Mouse (Mus musculus): Measurements from ENCODE around the gene Baiap2l1. TPM values are rescaled to one million over a fixed set of nuclear protein-coding genes. Genes with fewer than 3 reads are reported as not detected.

Baiap2l1 gene
- polyA plus RNA-seq, 1 experiment from 2014 or later = 3.2 TPM

GRCm38 (mm10) chr5:144218061-144218460, 139.9 kb downstream of the Baiap2l1 start:
- H3K27me3 ChIP-seq (ENCODE audit: control insufficient read depth, insufficient read depth, low read length) = no peaks in the 10 kb centered on the region
- WGBS = 93% methylated on average over 7 of the region's 7 CpGs
- peaks cover 5% of the 10 kb centered on the region for H3K4me1 ChIP-seq (replicated peaks; ENCODE audit: control insufficient read depth, insufficient read depth, low read length)
- ATAC-seq (ENCODE audit: low FRiP score) (no peak), DNase-seq (ENCODE audit: low spot score) (no peak)
- no peak overlapping the region for H3K9ac ChIP-seq (ENCODE audit: low read depth, low read length)
- no peak overlapping the region for H3K4me3 ChIP-seq (ENCODE audit: low read depth, low read length)
- no peak overlapping the region for H3K27ac ChIP-seq (ENCODE audit: low read depth, low read length)
- no peaks in the 10 kb centered on the region for H3K36me3 ChIP-seq (ENCODE audit: control insufficient read depth, insufficient read depth, low read length)
- H3K9me3 ChIP-seq (ENCODE audit: control insufficient read depth, low read length) = no peaks in the 10 kb centered on the region
- no peak overlapping the region for H3K4me2 ChIP-seq (replicated peaks; ENCODE audit: low read depth, low read length)

GRCm38 (mm10) chr5:144215992-144216391, 141.9 kb downstream of the Baiap2l1 start:
- Histone ChIP-seq H3K4me1 (replicated peaks; ENCODE audit: control insufficient read depth, insufficient read depth, low read length) (no peaks in the 10 kb centered on the region), H3K4me2 (replicated peaks; ENCODE audit: low read depth, low read length) (no peak overlapping the region), H3K9ac (ENCODE audit: low read depth, low read length) (no peak overlapping the region), H3K27ac (ENCODE audit: low read depth, low read length) (no peak overlapping the region), H3K4me3 (ENCODE audit: low read depth, low read length) (no peak overlapping the region), H3K27me3 (ENCODE audit: control insufficient read depth, insufficient read depth, low read length) (no peaks in the 10 kb centered on the region), H3K36me3 (ENCODE audit: control insufficient read depth, insufficient read depth, low read length) (no peaks in the 10 kb centered on the region), H3K9me3 (ENCODE audit: control insufficient read depth, low read length) (no peaks in the 10 kb centered on the region)
- ATAC-seq (ENCODE audit: low FRiP score) = no peak
- WGBS = 78% methylated on average over 2 of the region's 2 CpGs
- no peak for DNase-seq (ENCODE audit: low spot score)

Other genes with a start within 250 kb of the Baiap2l1 start
- gene Bhlha15, start 167.8 kb downstream of the Baiap2l1 start, polyA plus RNA-seq (2014; fragmentation: Nextera tagmentation; extraction: Ambion mirVana) = 0.04 and 0.15 TPM in 2 replicates
- 13.3 and 16.6 TPM in 2 replicates for gene Tecpr1, start 134.5 kb downstream of the Baiap2l1 start, polyA plus RNA-seq (2014; fragmentation: Nextera tagmentation; extraction: Ambion mirVana)
- gene Bri3, start 113.7 kb downstream of the Baiap2l1 start, polyA plus RNA-seq (2014; fragmentation: Nextera tagmentation; extraction: Ambion mirVana) = 125 and 126 TPM in 2 replicates
- gene Nptx2, start 187.8 kb upstream of the Baiap2l1 start, polyA plus RNA-seq (2014; fragmentation: Nextera tagmentation; extraction: Ambion mirVana) = 2.4 and 2.6 TPM in 2 replicates

All from hindbrain, embryonic 11.5 days (tissue).